ENCODE assay signal across 9 mouse cellular contexts in the genomic region with DNA sequence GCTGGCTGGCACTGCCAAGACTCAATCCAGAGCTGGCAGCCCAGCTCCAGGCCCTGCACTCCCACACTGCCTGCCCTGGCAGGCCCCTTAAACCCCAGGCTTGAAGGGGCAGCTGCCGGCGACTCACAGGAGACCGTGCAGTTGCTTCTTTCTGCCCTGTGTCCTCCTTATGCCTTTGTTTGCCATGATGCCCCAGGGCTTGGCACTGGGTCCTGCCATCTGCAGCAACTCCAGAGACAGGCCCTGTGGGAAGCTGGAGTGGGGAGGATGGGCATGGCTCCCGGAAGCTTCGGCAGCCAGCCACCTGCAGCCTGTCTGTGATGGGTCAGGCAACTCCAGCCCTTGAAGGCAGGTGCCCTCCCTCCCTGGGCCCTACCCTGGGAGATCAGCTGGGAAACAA. TPM values are rescaled to one million over a fixed set of nuclear protein-coding genes. Genes with fewer than 3 reads are reported as not detected.
A peak's percentile ranks its signal among the peaks of the same experiment; 100 is the strongest.
DNase-seq lines count a peak whose midpoint lies in the region; ATAC-seq and TF ChIP-seq lines count a peak whose summit lies in the region.
"Had no signal": no experiment of that assay in that cellular context is flagged by ENCODE, and none has a peak within 500 bp of the region (broad histone marks: within the 10 kb centered on the region; RNA-seq: fewer than 3 reads in every experiment).

No protein-coding gene starts in this region.

- 0 out of 2 replicates have a peak, but pooled peaks have one; percentile 12 for ATAC-seq in midbrain, postnatal 0 days (ENCODE audit: low FRiP score)
- ATAC-seq in erythroid progenitor cell, adult 5-6 weeks (replicated peaks; ENCODE audit: low FRiP score, poor library complexity, severe bottlenecking): no peak
- no peak for ATAC-seq in liver, embryonic 11.5 days (replicated peaks; ENCODE audit: low FRiP score)

- no peak overlapping the region for H3K4me3 ChIP-seq in midbrain, postnatal 0 days (ENCODE audit: low read depth, low read length)
- no peak overlapping the region for H3K4me3 ChIP-seq in liver, embryonic 11.5 days (ENCODE audit: low read depth, low read length)
- H3K4me3 ChIP-seq: limb, embryonic 13.5 days had no signal

- intact Hi-C loops in heart, postnatal 14 days (cut with DNase I): no loop called here

- H3K9me3 ChIP-seq in midbrain, postnatal 0 days (ENCODE audit: low read length): no peaks in the 10 kb centered on the region
- no peaks in the 10 kb centered on the region for H3K9me3 ChIP-seq in liver, embryonic 11.5 days (ENCODE audit: control insufficient read depth, low read length)
- H3K9me3 ChIP-seq: limb, embryonic 13.5 days had no signal

- peaks cover 72% of the 10 kb centered on the region for H3K4me1 ChIP-seq in midbrain, postnatal 0 days (ENCODE audit: insufficient read depth, low read length)
- peaks cover 79% of the 10 kb centered on the region for H3K4me1 ChIP-seq in liver, embryonic 11.5 days (replicated peaks; ENCODE audit: control insufficient read depth, insufficient read depth, low read length)

- no peaks in the 10 kb centered on the region for H3K27me3 ChIP-seq in midbrain, postnatal 0 days (ENCODE audit: insufficient read depth, low read length)
- H3K27me3 ChIP-seq in liver, embryonic 11.5 days (replicated peaks; ENCODE audit: control insufficient read depth, insufficient read depth, low read length): no peaks in the 10 kb centered on the region
- H3K27me3 ChIP-seq: limb, embryonic 13.5 days had no signal

- DNase-seq in ovary, postnatal 36 days (ENCODE audit: low spot score): peak; percentile 49
- DNase-seq in ovary, postnatal 10 days (ENCODE audit: low spot score): no peak
- peak; percentile 97 for DNase-seq in cerebellum, adult 9-11 months
- peak; percentile 65 to 76 for DNase-seq in heart, postnatal 14 days
- DNase-seq in midbrain, postnatal 0 days (ENCODE audit: low spot score): peak; percentile 91
- DNase-seq in spleen, postnatal 4 days (ENCODE audit: low spot score in 2 of 2): no peak
- no peak for DNase-seq in liver, embryonic 11.5 days (ENCODE audit: low spot score)

- H3K4me2 ChIP-seq in midbrain, postnatal 0 days (ENCODE audit: low read depth, low read length, poor library complexity, severe bottlenecking): no peak overlapping the region
- H3K4me2 ChIP-seq in liver, embryonic 11.5 days: no peak overlapping the region
- H3K4me2 ChIP-seq: limb, embryonic 13.5 days had no signal

- no peak for TF ChIP-seq CTCF in midbrain, postnatal 0 days (IDR thresholded peaks at IDR 0.05)

- no peaks in the 10 kb centered on the region for H3K36me3 ChIP-seq in midbrain, postnatal 0 days (ENCODE audit: insufficient read depth, low read length)
- no peaks in the 10 kb centered on the region for H3K36me3 ChIP-seq in liver, embryonic 11.5 days (ENCODE audit: control insufficient read depth, insufficient read depth, low read length)

- peak overlapping the region; percentile 27 for H3K27ac ChIP-seq in midbrain, postnatal 0 days (ENCODE audit: low read depth, low read length)
- no peak overlapping the region for H3K27ac ChIP-seq in liver, embryonic 11.5 days (ENCODE audit: low read depth, low read length)
- H3K27ac ChIP-seq: limb, embryonic 13.5 days had no signal

- 50% methylated on average over 5 of the region's 5 CpGs for WGBS in midbrain, postnatal 0 days
- WGBS in liver, embryonic 11.5 days: 77% methylated on average over 5 of the region's 5 CpGs

- no peak overlapping the region for H3K9ac ChIP-seq in midbrain, postnatal 0 days (replicated peaks; ENCODE audit: low read length, poor library complexity, severe bottlenecking)
- no peak overlapping the region for H3K9ac ChIP-seq in liver, embryonic 11.5 days (ENCODE audit: low read depth, low read length)
- H3K9ac ChIP-seq: limb, embryonic 13.5 days had no signal

RNA-seq across cellular contexts. Expression of a gene that starts 24.0 kb away (rescaled TPM):
- total RNA-seq in heart, postnatal 14 days (2021): 10 to 100 TPM; 89.1 to 98.5 TPM
- total RNA-seq in midbrain, postnatal 0 days (2014; rRNA removed): 22.8 and 37.8 TPM in 2 replicates
- polyA plus RNA-seq in midbrain, postnatal 0 days (2015; fragmentation: Nextera tagmentation; extraction: Ambion mirVana): 15.5 and 17.8 TPM in 2 replicates
- 10.5 and 37.3 TPM in 2 replicates for total RNA-seq in erythroid progenitor cell, adult 5-6 weeks (2015; ENCODE audit: low replicate concordance)
- 0.91 and 2.6 TPM in 2 replicates for total RNA-seq in erythroid progenitor cell, adult 5-6 weeks (2017; ENCODE audit: low replicate concordance)
- polyA plus RNA-seq in liver, embryonic 11.5 days (2014; fragmentation: Nextera tagmentation; extraction: Ambion mirVana): 14.0 and 17.2 TPM in 2 replicates

Comparison
In these comparisons a context has a peak if more than half of its experiments do, and no peak if none do; other contexts are left out.
1. DNase-seq: peak in ovary, postnatal 36 days (single experiment), cerebellum, adult 9-11 months (single experiment), heart, postnatal 14 days (2 of 2) and midbrain, postnatal 0 days (single experiment); none in ovary, postnatal 10 days (single experiment), spleen, postnatal 4 days (0 of 2) and liver, embryonic 11.5 days (single experiment).